Mouse (Mus musculus): ENCODE measurements around the gene Gast. TPM values are rescaled to one million over a fixed set of nuclear protein-coding genes. Genes with fewer than 3 reads are reported as not detected.

Gene Gast
- polyA plus RNA-seq, 1 experiment, result not detected

GRCm38 (mm10) chr11:100332766-100333515 lies 1.3 kb upstream of the Gast start:
- Histone ChIP-seq H3K4me1 (ENCODE audit: control insufficient read depth, insufficient read depth, low read length) (no peaks in the 10 kb centered on the region), H3K4me3 (replicated peaks; ENCODE audit: insufficient read depth, low read depth, low read length) (no peak overlapping the region), H3K27me3 (ENCODE audit: control insufficient read depth, insufficient read depth, low read length) (no peaks in the 10 kb centered on the region), H3K27ac (ENCODE audit: insufficient read depth, low read length) (no peak overlapping the region)
- WGBS, result 50% methylated on average over 9 of the region's 9 CpGs
- no peak for DNase-seq
- TF ChIP-seq POLR2A (IDR thresholded peaks at IDR 0.05; ENCODE audit: borderline replicate concordance, insufficient read depth, low read length) (no peak), CTCF (IDR thresholded peaks at IDR 0.05; ENCODE audit: borderline replicate concordance, insufficient read depth, low read depth, low read length) (no peak)

GRCm38 (mm10) chr11:100335731-100336130 lies 1.5 kb downstream of the Gast start:
- Histone ChIP-seq H3K4me3 (replicated peaks; ENCODE audit: insufficient read depth, low read depth, low read length) (no peak overlapping the region), H3K27ac (ENCODE audit: insufficient read depth, low read length) (no peak overlapping the region), H3K4me1 (ENCODE audit: control insufficient read depth, insufficient read depth, low read length) (no peaks in the 10 kb centered on the region), H3K27me3 (ENCODE audit: control insufficient read depth, insufficient read depth, low read length) (no peaks in the 10 kb centered on the region)
- no peak for TF ChIP-seq CTCF (IDR thresholded peaks at IDR 0.05; ENCODE audit: borderline replicate concordance, insufficient read depth, low read depth, low read length)
- no peak for TF ChIP-seq POLR2A (IDR thresholded peaks at IDR 0.05; ENCODE audit: borderline replicate concordance, insufficient read depth, low read length)
- DNase-seq, result no peak
- WGBS, result 59% methylated on average over 3 of the region's 3 CpGs

- H3K27me3 ChIP-seq (ENCODE audit: control insufficient read depth, insufficient read depth, low read length), result no peaks in the 10 kb centered on the region
- 86% methylated on average over 10 of the region's 10 CpGs for WGBS
- H3K4me1 ChIP-seq (ENCODE audit: control insufficient read depth, insufficient read depth, low read length), result no peaks in the 10 kb centered on the region
- no peak overlapping the region for H3K27ac ChIP-seq (ENCODE audit: insufficient read depth, low read length)
- DNase-seq, result no peak
- H3K4me3 ChIP-seq (replicated peaks; ENCODE audit: insufficient read depth, low read depth, low read length), result no peak overlapping the region
- TF ChIP-seq CTCF (IDR thresholded peaks at IDR 0.05; ENCODE audit: borderline replicate concordance, insufficient read depth, low read depth, low read length), result no peak
- TF ChIP-seq POLR2A (IDR thresholded peaks at IDR 0.05; ENCODE audit: borderline replicate concordance, insufficient read depth, low read length), result no peak
These were observed 10.1 kb downstream of the Gast start for GRCm38 (mm10) chr11:100344269-100344668.

GRCm38 (mm10) chr11:100352076-100352857 lies 18.1 kb downstream of the Gast start:
- WGBS, result 29% methylated on average over 10 of the region's 10 CpGs

GRCm38 (mm10) chr11:100355151-100355951 lies 21.1 kb downstream of the Gast start:
- peak overlapping the region; percentile 61; the same call in 1 of the 2 replicates for H3K27ac ChIP-seq (ENCODE audit: insufficient read depth, low read length)
- WGBS, result under 1% methylated on average over 54 of the region's 54 CpGs
- no peaks in the 10 kb centered on the region for H3K27me3 ChIP-seq (ENCODE audit: control insufficient read depth, insufficient read depth, low read length)
- peak overlapping the region; percentile 76 for H3K4me3 ChIP-seq (replicated peaks; ENCODE audit: insufficient read depth, low read depth, low read length)
- H3K4me1 ChIP-seq (ENCODE audit: control insufficient read depth, insufficient read depth, low read length), result peaks cover 3% of the 10 kb centered on the region; the same call in 1 of the 2 replicates
- DNase-seq, result peak; percentile 50 to 53
- TF ChIP-seq POLR2A (IDR thresholded peaks at IDR 0.05; ENCODE audit: borderline replicate concordance, insufficient read depth, low read length), result no peak
- TF ChIP-seq CTCF (IDR thresholded peaks at IDR 0.05; ENCODE audit: borderline replicate concordance, insufficient read depth, low read depth, low read length), result no peak

More at GRCm38 (mm10) chr11:100352076-100352857, 18.1 kb downstream of the Gast start:
- DNase-seq, result peak in 1 of 2 experiments; percentile 45
- peaks cover 3% of the 10 kb centered on the region; the same call in 1 of the 2 replicates for H3K4me1 ChIP-seq (ENCODE audit: control insufficient read depth, insufficient read depth, low read length)
- no peak overlapping the region for H3K27ac ChIP-seq (ENCODE audit: insufficient read depth, low read length)
- H3K4me3 ChIP-seq (replicated peaks; ENCODE audit: insufficient read depth, low read depth, low read length), result no peak overlapping the region
- no peak for TF ChIP-seq POLR2A (IDR thresholded peaks at IDR 0.05; ENCODE audit: borderline replicate concordance, insufficient read depth, low read length)
- TF ChIP-seq CTCF (IDR thresholded peaks at IDR 0.05; ENCODE audit: borderline replicate concordance, insufficient read depth, low read depth, low read length), result peak; percentile 59; the same call in 1 of the 2 replicates
- no peaks in the 10 kb centered on the region for H3K27me3 ChIP-seq (ENCODE audit: control insufficient read depth, insufficient read depth, low read length)

DNA sequence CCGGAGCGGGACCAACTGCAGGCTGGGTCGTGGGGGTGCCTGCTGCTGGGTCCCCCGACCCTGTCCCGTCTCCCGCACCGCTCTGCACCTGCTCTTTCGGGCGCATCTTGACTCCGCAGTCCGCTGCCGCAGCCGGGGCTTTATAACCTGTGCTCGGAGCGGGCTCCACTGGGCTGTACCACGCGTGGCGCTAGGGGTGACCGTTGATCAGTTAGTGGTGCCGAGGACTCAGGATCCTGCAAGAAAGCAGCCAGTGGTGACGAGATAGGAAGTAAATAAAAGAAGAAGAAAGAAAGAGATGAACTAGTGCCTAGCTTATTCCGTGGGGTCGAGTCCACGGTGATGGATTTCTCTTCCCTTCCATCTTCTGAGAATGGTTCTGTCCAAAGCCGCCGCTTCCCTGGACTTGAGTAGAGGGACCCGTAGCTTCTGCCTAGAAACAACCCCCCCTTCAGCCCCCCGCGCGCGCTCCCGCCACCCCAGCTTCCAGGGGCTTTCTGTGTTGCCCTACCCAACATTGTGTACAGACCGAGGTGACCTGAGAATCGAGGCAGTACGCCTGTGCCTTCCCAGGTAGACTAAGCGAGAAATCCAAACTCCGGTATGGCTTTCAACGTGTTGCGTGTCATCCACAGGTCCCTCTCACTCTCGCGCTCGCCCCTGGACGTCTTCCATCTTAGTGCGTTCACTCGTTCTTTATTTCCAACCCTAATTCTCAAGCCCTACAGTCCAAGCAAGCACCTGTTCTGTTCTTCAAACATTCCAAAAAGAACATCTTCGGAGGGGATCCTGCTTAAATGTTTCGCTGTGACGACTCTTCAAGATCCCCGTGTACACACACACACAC lies 22.0 kb downstream of the Gast start, which contains the start of gene Hap1:
Gene Hap1 (minus strand): TSS at position 157 of the 847 bp plus-strand sequence.
- no peaks in the 10 kb centered on the region for H3K27me3 ChIP-seq (ENCODE audit: control insufficient read depth, insufficient read depth, low read length)
- TF ChIP-seq POLR2A (IDR thresholded peaks at IDR 0.05; ENCODE audit: borderline replicate concordance, insufficient read depth, low read length) (peak; percentile 71), CTCF (IDR thresholded peaks at IDR 0.05; ENCODE audit: borderline replicate concordance, insufficient read depth, low read depth, low read length) (no peak)
- H3K4me1 ChIP-seq (ENCODE audit: control insufficient read depth, insufficient read depth, low read length), result peaks cover 3% of the 10 kb centered on the region; the same call in 1 of the 2 replicates
- H3K4me3 ChIP-seq (replicated peaks; ENCODE audit: insufficient read depth, low read depth, low read length), result peak within 1 kb of the TSS; percentile 76
- peak within 1 kb of the TSS; percentile 61 for H3K27ac ChIP-seq (ENCODE audit: insufficient read depth, low read length)
- DNase-seq, result peak; percentile 83 to 90
- under 1% methylated on average over 49 of the region's 49 CpGs for WGBS

Measured in cerebellum, adult 2 months (tissue).